Mouse (Mus musculus) mouse embryonic stem cell (cell line): ENCODE measurements around the gene Parp16.

Source experiments
- in situ Hi-C, 2 experiments: fragments of 300-500 bp; cut with MboI; formaldehyde crosslinking; loops; 1 replicate in 1 of 2; 3 replicates in 1 of 2; pipeline ENCODE4 v1.14.3; 2019 to 2020; ENCODE audit warnings: low sequenced_read_pairs in 2 of 2, low pct_unique_long_range_greater_than_20kb in 1 of 2, mixed read lengths in 1 of 2; ENCODE audit not compliant: unreplicated experiment in 1 of 2

The Parp16 gene

DNA sequence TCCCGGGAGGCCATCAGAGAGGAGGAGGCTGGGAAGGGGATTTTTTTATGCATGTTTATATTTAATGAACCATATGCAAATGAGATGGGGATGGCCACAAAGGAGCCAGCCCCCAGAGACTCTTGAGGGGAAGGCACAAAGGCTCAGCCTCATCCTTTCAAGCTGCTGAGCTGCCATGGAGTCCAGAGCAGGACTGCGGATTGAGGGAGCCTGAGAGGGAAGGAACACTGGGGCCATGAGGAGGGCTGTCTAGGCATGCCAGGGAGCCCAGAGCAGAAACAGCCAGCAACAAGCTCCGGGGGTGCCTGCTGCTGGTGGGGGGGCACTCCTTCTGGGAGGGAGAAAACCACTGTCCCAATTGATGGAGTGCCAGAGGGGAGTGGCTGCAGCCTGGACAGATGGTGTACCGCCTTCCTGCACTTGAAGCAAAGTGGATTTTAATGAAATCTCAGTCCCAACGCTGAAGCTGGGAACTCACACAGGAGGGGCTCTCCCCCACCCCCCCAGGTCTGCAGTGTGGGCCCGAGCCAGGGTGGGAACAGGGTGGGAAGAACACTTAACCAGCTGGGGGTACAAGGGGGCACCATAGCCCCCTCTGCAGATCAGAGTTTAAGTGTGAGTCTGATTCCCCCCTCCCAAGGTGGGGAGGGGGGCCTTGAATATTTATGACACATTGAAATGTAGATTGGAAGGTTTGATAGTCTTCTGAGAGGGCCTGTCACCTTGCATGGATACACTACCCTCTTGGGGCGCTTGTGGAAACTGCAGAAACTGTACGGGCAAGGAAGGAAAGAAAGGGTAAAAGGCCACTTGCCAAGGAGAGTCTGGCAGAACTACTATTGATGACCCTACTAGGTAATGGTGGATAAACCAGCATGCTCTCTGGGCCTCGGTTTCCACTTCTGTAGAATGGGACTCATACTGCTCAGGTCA, 18.9 kb upstream of the Parp16 start:
- in situ Hi-C loops = loop anchor here (5.0 kb wide), 2 partner anchors 34 to 49 kb away; partner anchors contain the start of gene Igdcc3 (in 1 of the 2)

DNA sequence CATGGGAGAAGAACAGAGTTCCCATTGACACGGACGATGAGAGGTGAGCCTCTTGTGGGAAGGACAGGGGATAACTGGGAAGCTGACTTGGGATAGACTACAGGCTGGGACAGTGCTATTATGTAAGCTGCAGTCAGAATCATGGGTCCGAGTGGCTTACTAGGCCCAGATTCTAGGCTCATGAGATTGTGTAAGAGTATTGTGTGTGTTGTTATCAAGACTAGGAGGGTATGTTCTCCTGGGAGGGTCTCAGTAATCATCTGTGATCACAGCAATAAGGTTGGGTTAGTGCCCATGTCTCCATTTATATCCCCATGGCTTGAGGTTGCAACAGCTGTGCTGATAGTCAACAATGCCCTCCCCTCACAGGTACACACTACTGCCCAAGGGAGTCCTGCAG, 17.7 kb upstream of the Parp16 start:
- in situ Hi-C loops = loop anchor here (5.0 kb wide), 2 partner anchors 35 to 50 kb away; partner anchors contain the start of gene Igdcc3 (in 1 of the 2)

DNA sequence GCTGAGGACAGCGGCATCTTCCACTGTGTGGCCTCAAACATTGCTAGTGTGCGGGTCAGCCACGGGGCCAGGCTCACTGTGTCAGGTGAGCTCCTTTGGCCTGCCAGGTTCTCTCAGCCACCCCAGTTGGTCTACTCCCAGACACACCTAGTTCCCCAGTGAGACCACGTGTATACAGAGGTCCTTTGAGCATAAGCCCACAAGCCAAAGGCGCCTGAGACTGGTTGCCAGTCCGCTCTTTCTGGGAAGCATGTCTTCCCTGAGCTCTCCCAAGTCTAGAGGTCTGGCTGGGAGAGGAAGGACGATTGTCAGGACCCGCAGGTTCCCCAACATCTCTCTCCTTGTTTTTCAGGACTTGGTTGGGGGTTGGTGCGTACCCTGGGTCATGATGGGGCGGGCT, 17.2 kb upstream of the Parp16 start:
- in situ Hi-C loops = loop anchor here (5.0 kb wide), 2 partner anchors 36 to 51 kb away; partner anchors contain the start of gene Igdcc3 (in 1 of the 2)

DNA sequence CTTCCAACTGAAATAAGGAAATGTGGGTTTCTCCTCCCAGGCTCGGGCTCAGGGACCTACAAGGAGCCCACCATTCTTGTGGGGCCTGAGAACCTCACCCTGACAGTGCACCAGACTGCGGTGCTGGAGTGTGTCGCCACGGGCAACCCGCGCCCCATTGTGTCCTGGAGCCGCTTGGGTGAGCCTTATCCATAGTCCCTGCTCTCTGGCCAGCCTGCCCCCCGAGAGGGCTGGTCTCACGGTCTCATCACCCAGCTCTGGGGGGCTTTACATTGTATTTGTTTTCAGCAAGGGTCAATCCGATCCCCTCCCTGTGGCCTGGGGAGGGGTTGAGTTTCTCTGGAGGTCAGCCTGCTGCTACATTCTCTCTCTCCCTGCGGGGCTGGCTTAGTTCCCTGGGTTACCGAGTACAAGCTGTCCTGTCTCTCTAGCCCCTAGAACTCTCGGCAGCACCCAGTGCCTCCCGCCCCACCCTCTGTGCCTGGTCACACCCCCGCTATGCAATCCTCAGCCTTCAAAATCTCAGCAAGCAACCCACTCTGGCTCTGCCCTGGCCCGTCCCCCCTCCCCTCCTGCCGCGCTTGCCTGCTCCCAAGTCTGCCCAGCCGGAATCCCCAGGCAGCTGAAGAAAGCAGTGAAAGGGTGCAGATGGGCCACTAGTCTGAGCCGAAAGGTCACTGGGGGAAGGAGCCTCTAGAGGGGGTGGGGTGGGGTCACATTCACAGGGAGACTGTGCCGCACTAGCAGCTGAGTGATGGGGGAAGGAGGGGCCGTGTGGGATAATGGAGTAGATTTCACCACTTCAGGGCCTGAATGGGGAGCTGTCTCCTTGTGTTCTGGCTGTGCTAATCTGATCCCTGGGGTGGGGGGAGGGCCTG, 16.6 kb upstream of the Parp16 start:
- in situ Hi-C loops = loop anchor here (5.0 kb wide), 2 partner anchors 36 to 51 kb away; partner anchors contain the start of gene Igdcc3 (in 1 of the 2)

- in situ Hi-C loops = loop anchor here (5.0 kb wide), 2 partner anchors 38 to 53 kb away; partner anchors contain the start of gene Igdcc3 (in 1 of the 2)
Measured at GRCm38 (mm10) chr9:65179817-65180624, 15.1 kb upstream of the Parp16 start.

- in situ Hi-C loops = no loop called here
Measured at GRCm38 (mm10) chr9:65188599-65188998, 6.6 kb upstream of the Parp16 start.

GRCm38 (mm10) chr9:65190306-65190705, 4.8 kb upstream of the Parp16 start:
- in situ Hi-C loops = no loop called here

- in situ Hi-C loops = no loop called here
Measured at GRCm38 (mm10) chr9:65191389-65191754, 3.8 kb upstream of the Parp16 start.

DNA sequence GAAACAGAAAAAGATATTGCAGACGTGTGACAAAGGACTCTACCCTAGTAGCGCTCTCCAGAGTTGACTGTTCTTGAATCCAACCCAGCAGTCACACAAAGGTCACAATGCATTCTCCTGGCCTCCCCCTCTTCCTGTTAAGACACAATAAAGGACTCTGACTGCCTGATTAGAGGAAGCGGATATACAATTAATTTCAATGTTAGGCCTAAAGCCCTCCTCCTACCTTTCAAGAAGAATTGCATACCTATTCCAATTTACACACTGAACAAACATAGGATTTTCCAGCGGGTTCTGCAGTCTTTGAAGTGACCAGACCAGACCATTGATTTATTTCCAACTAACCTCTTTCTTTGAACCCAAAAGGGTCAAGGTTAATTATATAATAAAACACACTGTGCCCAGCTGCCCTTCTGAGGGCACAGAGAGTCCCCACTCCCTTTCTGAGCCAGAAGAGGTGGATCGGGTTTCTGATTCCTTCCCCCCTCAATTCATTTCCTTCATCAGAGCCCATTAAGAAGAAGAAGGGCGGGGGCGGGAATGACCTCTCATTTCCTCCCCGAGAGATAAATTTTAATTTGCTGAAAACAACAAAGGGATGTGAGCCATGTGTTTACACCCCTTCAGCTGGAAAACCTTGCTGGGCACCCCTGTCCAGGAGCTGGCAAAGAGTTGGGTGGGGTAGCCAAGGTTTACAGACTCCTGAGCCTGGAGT, 3.2 kb upstream of the Parp16 start:
- in situ Hi-C loops = no loop called here

DNA sequence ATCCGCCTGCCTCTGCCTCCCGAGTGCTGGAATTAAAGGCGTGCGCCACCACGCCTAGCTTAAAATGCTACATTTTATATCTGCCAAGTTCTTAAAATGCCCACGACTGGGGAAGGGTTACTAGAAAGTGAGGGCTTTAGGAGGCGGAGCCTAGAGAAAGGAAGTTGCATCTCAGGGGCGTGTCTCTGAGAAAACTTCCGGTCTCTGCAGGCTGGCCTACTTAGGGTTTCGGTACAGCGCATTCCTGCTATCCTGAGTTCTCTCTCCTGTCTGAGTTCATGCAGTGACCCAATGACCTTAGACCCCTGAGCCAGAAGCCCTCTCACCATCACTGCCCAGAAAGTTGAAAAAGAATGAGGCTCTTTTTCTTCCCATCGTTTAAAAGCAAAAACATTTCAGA, 1.9 kb upstream of the Parp16 start:
- in situ Hi-C loops = no loop called here

- in situ Hi-C loops = no loop called here
Measured at GRCm38 (mm10) chr9:65195621-65195981, 448 bp downstream of the Parp16 start.

DNA sequence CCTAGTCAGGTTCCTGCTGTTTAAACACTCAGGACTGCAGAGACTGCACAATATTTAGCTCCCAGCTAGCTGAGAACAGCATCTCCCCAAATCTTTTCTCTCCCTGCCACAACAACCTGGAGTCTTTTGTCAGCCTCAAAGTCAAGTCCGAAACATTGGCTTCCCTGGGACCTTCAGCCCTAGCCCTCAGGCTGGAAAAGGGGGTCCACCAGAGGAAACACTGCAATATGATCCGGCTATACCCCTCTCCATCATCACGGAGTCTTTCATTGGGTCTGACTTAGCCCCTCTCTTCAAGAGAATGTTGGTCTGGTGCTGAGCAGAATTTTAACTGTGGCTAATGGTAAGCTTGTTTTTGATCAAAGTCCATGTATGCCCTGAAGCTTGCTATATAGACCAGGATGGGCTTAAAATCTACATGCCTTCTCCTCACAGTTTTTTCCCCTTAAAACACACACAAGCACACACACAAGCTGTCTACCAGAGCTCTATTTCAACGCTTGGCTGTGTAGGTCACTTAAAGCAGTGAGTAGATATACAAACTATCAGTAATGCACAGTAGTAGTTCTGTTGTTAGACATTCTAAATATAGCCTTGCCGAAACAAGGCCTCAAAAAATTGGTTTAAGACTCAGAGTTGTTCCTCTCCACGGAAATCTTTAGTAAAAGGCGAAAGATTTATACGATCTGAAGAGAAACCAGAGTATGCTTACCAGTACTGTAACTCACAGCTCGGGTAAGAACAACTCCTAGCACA, 1.0 kb downstream of the Parp16 start:
- in situ Hi-C loops = no loop called here

- in situ Hi-C loops = no loop called here
Measured at GRCm38 (mm10) chr9:65196738-65197569, 1.8 kb downstream of the Parp16 start.

DNA sequence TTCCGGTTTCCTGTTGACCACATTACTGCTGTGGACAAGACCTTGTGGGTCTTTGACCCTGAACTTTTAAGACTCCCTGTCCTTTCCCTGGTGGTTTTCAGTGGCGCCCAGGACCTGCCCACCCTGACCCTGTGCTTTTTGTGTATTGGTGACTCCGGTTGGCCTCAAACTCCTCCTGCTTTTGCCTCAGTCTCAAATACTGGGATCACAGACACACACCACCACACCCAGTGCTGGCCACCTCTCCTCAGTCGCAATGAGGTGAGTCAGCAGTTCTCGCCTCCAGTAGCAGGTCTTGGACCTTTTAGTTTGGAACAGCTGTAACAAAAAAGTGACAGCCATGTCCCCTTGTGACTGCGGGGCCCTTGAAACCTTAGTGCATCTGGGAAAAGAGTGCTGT, 2.7 kb downstream of the Parp16 start:
- in situ Hi-C loops = no loop called here

GRCm38 (mm10) chr9:65199723-65200122, 4.6 kb downstream of the Parp16 start:
- in situ Hi-C loops = no loop called here

GRCm38 (mm10) chr9:65200606-65201005, 5.5 kb downstream of the Parp16 start:
- in situ Hi-C loops = no loop called here
